Mouse (Mus musculus): ENCODE measurements at regions not wholly inside any gene's neighbourhood (a gene's known extent, or its start where the extent isn't known, plus 50 kb on each side); places are given as distances from the start of the nearest gene placed in this dataset.

GRCm38 (mm10) chr12:58590547-58591479, 321.7 kb upstream of the Clec14a start:
- ATAC-seq (ENCODE audit: poor library complexity, severe bottlenecking) = no peak

DNA sequence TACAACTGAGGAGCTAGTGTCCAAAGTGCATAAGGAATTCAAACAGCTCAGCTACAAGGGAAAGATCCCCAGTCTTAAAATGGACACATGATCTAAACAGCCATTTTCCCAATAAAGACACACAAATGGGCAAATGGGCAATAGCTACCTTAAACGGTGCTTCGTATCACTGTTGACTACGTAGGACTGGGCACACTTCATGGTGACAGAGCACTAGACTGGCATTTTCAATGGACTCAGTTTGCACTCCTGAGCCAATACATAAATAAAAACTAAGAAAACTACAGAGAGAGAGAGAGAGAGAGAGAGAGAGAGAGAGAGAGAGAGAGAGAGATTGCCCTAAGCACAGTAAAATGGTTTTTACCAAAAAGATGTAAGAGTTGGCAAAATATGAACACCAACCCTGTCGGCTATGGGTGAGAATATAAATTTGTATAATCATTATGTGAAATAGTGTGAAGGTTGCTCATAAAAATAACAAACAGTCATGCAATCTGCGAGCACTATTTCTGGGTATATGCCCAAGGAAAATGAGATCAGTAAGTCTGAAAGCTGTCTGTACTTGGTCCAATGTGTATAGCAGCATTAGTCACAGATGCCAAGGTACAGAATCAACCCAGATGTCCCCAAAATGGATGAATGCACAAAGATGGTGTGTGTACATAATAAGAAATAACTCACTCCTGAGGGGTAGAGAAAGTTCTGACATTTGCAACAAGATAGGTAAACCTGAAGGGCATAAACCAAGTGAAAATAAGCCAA, 312.9 kb upstream of the Clec14a start:
- ATAC-seq (ENCODE audit: poor library complexity, severe bottlenecking) = no peak

- no peak for ATAC-seq (ENCODE audit: poor library complexity, severe bottlenecking)
These were observed 300.0 kb upstream of the Clec14a start for GRCm38 (mm10) chr12:58569056-58569455.

- no peak for ATAC-seq (ENCODE audit: poor library complexity, severe bottlenecking)
These were observed 291.8 kb upstream of the Clec14a start for GRCm38 (mm10) chr12:58560840-58561239.

DNA sequence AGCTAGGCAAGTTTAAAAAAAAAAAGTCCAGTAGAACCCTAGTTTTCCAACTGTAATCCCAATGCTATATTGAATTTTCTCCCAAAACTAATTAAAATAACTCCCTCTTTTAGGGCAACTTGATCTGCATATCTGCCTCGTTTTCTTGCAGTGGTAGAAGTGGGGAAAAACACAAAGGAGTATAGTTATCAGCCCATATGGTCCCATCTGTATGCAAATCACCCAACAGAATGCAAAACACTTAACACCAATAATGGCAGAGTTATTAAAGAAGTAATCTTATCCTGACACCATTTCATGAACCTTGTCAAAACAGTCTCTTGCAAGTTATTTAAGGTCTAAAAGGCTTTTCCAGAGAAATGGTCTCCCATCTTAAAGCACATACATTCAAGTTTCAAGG, 290.7 kb upstream of the Clec14a start:
- no peak for ATAC-seq (ENCODE audit: poor library complexity, severe bottlenecking)

GRCm38 (mm10) chr12:58557261-58557660, 288.2 kb upstream of the Clec14a start:
- ATAC-seq (ENCODE audit: poor library complexity, severe bottlenecking) = no peak

DNA sequence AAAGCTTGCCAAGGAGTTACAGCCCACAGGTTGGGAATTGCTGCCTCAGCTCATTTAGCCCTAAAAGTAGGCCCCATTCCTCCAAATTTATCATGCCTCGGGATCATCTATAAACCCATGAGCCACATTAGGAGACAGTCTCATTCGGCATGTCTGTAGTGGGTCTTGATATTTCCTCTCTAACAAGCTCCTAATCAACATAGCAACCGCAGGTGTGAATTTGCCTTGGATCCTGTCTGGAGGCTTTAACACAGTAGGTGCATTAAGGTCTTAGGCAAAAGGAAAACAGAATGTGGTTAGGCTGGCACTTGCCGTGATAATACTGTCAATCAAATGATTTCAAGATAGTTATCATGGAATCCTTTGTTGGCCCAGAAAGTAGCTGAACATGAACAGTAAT, 287.7 kb upstream of the Clec14a start:
- ATAC-seq (ENCODE audit: poor library complexity, severe bottlenecking) = no peak

GRCm38 (mm10) chr12:58556060-58556459, 287.0 kb upstream of the Clec14a start:
- ATAC-seq (ENCODE audit: poor library complexity, severe bottlenecking) = no peak

DNA sequence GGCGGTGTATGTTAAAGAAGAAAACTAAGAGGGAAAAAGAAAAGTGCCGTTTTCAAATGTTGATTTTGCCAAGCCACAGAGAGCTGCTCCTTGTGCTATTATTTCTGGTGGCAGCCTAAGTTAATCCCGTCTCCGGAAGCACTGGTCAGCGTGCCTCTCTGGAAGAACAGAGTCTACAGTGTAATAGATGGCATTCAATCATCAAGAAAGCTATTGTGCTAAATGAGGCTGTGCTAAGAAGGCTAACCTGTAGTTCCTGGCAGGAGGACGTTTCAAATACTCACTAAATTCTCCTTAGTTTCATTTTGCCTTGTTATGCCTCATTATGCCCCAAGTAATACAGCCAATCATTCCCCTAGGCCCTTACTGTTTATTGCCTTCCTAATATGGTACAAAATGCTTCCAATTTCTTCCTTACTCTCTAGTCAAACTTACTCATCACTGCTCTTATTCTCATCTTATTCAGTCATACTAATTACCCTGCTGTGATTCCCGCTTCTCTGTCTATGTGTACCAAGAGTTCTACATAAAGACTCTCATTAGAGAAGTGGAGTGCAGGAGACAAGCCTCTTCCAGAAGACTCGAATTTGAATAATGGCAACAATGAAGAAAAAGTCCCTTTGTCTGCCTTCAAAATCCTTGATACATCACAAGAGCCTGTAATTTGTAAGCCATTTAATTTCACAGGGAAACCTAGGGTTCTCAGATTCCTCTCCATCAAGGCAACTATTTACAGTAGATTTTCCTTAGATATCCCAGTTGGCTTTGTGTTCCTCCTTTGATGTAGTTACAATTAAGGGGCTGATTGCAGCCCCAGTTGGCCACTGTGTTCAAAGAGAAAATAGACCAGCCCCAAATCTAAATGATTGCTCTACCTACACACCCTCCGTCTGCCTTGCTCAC, 282.0 kb upstream of the Clec14a start:
- ATAC-seq (ENCODE audit: poor library complexity, severe bottlenecking) = no peak

- ATAC-seq (ENCODE audit: poor library complexity, severe bottlenecking) = no peak
These were observed 276.9 kb upstream of the Clec14a start for GRCm38 (mm10) chr12:58545832-58546538.

- no peak for ATAC-seq (ENCODE audit: poor library complexity, severe bottlenecking)
These were observed 275.8 kb upstream of the Clec14a start for GRCm38 (mm10) chr12:58544862-58545261.

DNA sequence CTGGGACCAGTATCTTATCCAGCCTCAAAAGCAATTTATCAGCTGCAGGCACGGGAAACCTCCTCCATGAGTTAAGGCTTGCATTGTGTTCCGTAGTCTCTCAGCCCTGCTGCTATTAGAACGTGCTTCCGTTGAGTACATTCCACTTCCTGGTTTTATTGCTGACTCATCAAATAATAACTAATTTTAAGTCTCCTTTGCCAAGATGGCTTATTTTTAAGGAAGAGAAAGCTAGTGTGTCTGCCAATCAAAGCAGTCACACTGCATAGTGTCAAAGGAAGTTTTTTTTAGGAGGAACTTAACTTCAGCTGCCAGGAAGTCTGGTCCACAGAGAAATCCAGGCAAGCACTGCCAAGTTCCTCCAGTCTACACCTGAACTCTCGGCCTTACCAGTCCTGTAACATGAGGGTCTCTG, 269.2 kb upstream of the Clec14a start:
- peak; percentile 93 for ATAC-seq (ENCODE audit: poor library complexity, severe bottlenecking)

- no peak for ATAC-seq (ENCODE audit: poor library complexity, severe bottlenecking)
These were observed 268.7 kb upstream of the Clec14a start for GRCm38 (mm10) chr12:58537833-58538232.

- no peak for ATAC-seq (ENCODE audit: poor library complexity, severe bottlenecking)
These were observed 267.4 kb upstream of the Clec14a start for GRCm38 (mm10) chr12:58536381-58536992.

GRCm38 (mm10) chr12:58530306-58530705, 261.2 kb upstream of the Clec14a start:
- ATAC-seq (ENCODE audit: poor library complexity, severe bottlenecking) = no peak

- no peak for ATAC-seq (ENCODE audit: poor library complexity, severe bottlenecking)
These were observed 247.7 kb upstream of the Clec14a start for GRCm38 (mm10) chr12:58516800-58517199.

- ATAC-seq (ENCODE audit: poor library complexity, severe bottlenecking) = no peak
These were observed 244.9 kb upstream of the Clec14a start for GRCm38 (mm10) chr12:58513951-58514350.

DNA sequence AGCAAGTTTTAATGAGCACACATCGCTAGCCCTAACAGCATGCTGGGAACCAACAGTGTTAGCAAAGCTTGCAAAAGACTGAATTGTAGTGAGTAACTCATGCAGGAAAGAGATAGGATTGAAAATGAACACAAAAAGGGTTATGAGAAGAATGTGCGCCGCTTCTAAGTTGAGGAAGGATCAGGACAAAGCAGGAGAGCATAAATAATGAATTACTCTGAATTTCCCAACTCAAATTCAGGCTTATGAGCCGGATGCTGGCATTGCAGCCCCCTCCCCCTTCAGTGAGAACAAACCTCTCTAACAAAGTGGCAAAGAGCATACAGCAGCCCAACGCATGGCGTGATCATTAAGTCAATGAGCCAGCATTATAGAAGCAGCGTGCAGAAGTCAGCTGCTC, 243.6 kb upstream of the Clec14a start:
- no peak for ATAC-seq (ENCODE audit: poor library complexity, severe bottlenecking)

GRCm38 (mm10) chr12:58504283-58504682, 235.2 kb upstream of the Clec14a start:
- no peak for ATAC-seq (ENCODE audit: poor library complexity, severe bottlenecking)

DNA sequence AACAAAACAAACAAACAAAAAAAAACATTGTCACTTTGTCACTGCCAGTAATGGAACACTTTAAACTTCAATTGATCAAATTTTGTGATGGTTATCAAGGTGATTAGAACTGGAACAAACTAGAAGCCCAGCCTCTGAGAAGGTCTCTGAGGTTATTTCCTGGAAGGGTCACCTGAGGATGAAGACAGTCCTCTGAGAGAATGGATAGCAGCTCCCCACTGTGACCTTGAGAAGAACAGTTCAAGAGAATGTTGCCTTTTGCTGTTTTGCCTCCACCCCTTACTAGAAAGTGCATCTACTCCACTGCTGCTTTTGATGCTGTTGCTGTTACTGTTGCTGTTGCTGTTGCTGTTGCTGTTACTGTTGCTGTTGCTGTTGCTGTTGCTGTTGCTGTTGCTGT, 205.1 kb upstream of the Clec14a start:
- no peak for ATAC-seq (ENCODE audit: poor library complexity, severe bottlenecking)
